Mouse (Mus musculus) embryonic facial prominence, embryonic 12.5 days (tissue): Measurements from ENCODE around the gene Gnmt. TPM values are rescaled to one million over a fixed set of nuclear protein-coding genes. Genes with fewer than 3 reads are reported as not detected.
"Not testable (repeated sequence)": the region's sequence is repeated elsewhere in the genome, so short reads cannot be mapped to it uniquely, and the experiment has no call there.

Source experiments
- ATAC-seq: fragments of 200-750 bp; cut with Nextera tagmentation; 2 replicates; pipeline ENCODE4 v1.8.0; 2017; ENCODE audit not compliant: insufficient number of reproducible peaks, insufficient read depth, low FRiP score, low TSS enrichment
- H3K27ac ChIP-seq: fragments of 300-500 bp; sonication (generic); 2 replicates; pipeline ENCODE4 v1.5.1; 2016; ENCODE audit warnings: mild to moderate bottlenecking
- H3K27me3 ChIP-seq: fragments of 300-500 bp; sonication (generic); 2 replicates; pipeline ENCODE4 v1.6.1; 2016; ENCODE audit warnings: mild to moderate bottlenecking, moderate library complexity
- H3K36me3 ChIP-seq: fragments of 300-500 bp; sonication (generic); 2 replicates; pipeline ENCODE4 v1.6.1; 2016; ENCODE audit warnings: mild to moderate bottlenecking
- H3K4me1 ChIP-seq: fragments of 300-500 bp; sonication (generic); 2 replicates; pipeline ENCODE4 v1.6.1; 2016
- H3K4me2 ChIP-seq: fragments of 300-500 bp; sonication (generic); replicated peaks from 2 replicates; pipeline ENCODE4 v1.6.1; 2016; ENCODE audit warnings: mild to moderate bottlenecking, moderate library complexity
- H3K4me3 ChIP-seq: fragments of 300-500 bp; sonication (generic); 2 replicates; pipeline ENCODE4 v1.5.1; 2016; ENCODE audit warnings: mild to moderate bottlenecking
- H3K9ac ChIP-seq: fragments of 300-500 bp; sonication (generic); 2 replicates; pipeline ENCODE4 v1.6.1; 2016; ENCODE audit warnings: mild to moderate bottlenecking, moderate library complexity
- H3K9me3 ChIP-seq: fragments of 300-500 bp; sonication (generic); 2 replicates; pipeline ENCODE4 v1.6.1; 2016; ENCODE audit warnings: mild to moderate bottlenecking, moderate library complexity
- WGBS: fragments of 180-500 bp; shearing (Covaris S2); methylation state at CpG from one replicate; pipeline ENCODE4 v1.1.7; 2016; 5-methylcytosine and 5-hydroxymethylcytosine counted together
- polyA plus RNA-seq: library from polyadenylated mRNA; unstranded; fragments of >200 nt; fragmentation: Nextera tagmentation; extraction: Ambion mirVana; gene quantifications from 2 replicates; pipeline ENCODE4 v1.2.1, GENCODE M21; 2016

Gnmt gene
- polyA plus RNA-seq, 1 experiment from 2014 or later: 0.69 TPM

- not testable (repeated sequence) for H3K4me2 ChIP-seq, H3K9ac ChIP-seq, H3K9me3 ChIP-seq, H3K27me3 ChIP-seq, ATAC-seq, H3K4me3 ChIP-seq, H3K36me3 ChIP-seq, H3K27ac ChIP-seq, H3K4me1 ChIP-seq
- WGBS: 71% methylated on average over 9 of the region's 9 CpGs
Observed at GRCm38 (mm10) chr17:46764916-46765315, 35.9 kb upstream of the Gnmt start.

- no peaks in the 10 kb centered on the region for H3K36me3 ChIP-seq
- no peak within 1 kb of the TSS for H3K27ac ChIP-seq
- no peak within 1 kb of the TSS for H3K4me2 ChIP-seq
- H3K9me3 ChIP-seq: no peaks in the 10 kb centered on the region
- H3K4me1 ChIP-seq: no peaks in the 10 kb centered on the region
- H3K4me3 ChIP-seq: no peak within 1 kb of the TSS
- no peak for ATAC-seq
- WGBS: 53% methylated on average over 2 of the region's 2 CpGs
- no peak within 1 kb of the TSS for H3K9ac ChIP-seq
- H3K27me3 ChIP-seq: no peaks in the 10 kb centered on the region
Observed at GRCm38 (mm10) chr17:46763544-46763943, 34.6 kb upstream of the Gnmt start, which contains the start of gene Ptcra. Gene Ptcra (minus strand): TSS chr17:46763712.

DNA sequence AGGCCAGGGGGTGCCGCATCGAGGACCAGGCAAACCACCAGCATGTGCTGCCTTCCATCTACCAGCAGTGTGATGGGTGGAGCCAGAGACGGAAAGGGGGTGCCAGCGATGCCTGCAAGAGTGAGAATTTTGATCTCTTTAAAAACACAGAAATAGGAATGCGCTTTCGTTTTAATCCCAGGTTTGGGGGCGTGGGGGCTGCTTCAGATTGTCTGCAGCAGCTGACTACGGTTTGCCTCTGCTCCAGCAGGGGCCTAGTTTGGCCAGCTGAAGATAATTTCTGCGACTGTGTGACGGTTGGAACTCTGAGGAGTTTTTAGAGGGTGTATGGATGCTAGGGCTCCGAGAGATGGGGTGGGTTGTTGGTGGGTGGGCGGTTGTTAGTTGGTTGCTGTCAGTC, 29.8 kb upstream of the Gnmt start:
- H3K27me3 ChIP-seq: no peaks in the 10 kb centered on the region
- 82% methylated on average over 12 of the region's 12 CpGs for WGBS
- H3K4me3 ChIP-seq: no peak overlapping the region
- H3K9ac ChIP-seq: no peak overlapping the region
- H3K4me2 ChIP-seq: no peak overlapping the region
- H3K27ac ChIP-seq: no peak overlapping the region
- no peak for ATAC-seq
- H3K9me3 ChIP-seq: no peaks in the 10 kb centered on the region
- no peaks in the 10 kb centered on the region for H3K36me3 ChIP-seq
- 0 out of 2 replicates have a peak, but pooled peaks cover 9% of the 10 kb centered on the region for H3K4me1 ChIP-seq

DNA sequence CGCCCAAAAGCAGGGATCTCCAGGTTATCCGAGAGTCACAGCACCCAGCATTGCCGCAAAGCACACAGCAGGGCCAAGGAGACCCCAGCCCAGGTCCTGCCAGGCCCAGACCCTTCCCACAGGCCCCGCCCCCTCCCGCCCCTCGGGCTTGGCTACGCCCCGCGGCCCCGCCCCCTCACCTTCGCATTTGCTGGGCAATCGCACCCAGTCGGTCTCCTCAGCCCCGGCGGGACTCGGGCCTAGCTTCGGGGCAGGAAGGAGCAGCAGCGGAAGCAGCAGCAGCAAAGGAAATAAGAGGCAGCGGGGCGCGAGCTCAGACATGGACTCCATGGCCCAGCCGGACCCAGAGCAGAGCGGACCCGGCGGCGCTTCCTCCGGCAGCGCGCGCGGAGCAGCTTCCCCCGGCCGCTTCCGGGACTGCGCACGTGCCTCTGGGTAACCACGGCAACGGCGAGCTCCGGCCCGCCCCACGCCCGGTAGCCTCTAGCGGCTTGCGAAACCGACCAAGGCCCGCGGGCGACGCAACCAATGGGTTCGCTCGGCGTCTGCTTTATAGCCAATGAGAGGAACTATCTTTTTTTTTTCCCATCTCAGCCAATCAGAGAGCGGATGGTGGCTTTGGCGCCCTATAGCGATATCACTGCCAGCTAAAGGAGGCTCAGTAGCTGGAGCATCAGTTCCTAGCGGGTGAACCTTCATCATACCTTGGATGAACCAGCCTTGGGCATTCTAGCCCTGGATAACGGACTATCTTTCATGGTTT, 23.0 kb upstream of the Gnmt start, which contains the start of gene Cnpy3:
Gene Cnpy3 (minus strand): TSS at position 421 of the 763 bp plus-strand sequence.
- Histone ChIP-seq H3K9me3 (no peaks in the 10 kb centered on the region), H3K9ac (peak within 1 kb of the TSS; percentile 67), H3K27ac (peak within 1 kb of the TSS; percentile 91), H3K27me3 (no peaks in the 10 kb centered on the region), H3K36me3 (peaks cover 3% of the 10 kb centered on the region; the same call in 1 of the 2 replicates), H3K4me1 (peaks cover 16% of the 10 kb centered on the region; the same call in 1 of the 2 replicates), H3K4me2 (peak within 1 kb of the TSS; percentile 73), H3K4me3 (peak within 1 kb of the TSS; percentile 72)
- peak; percentile 98 for ATAC-seq
- WGBS: under 1% methylated on average over 57 of the region's 58 CpGs

- no peaks in the 10 kb centered on the region for H3K9me3 ChIP-seq
- H3K4me2 ChIP-seq: peak overlapping the region; percentile 73
- peak overlapping the region; percentile 91 for H3K27ac ChIP-seq
- H3K36me3 ChIP-seq: peaks cover 9% of the 10 kb centered on the region; the same call in 1 of the 2 replicates
- 23% methylated on average over 16 of the region's 16 CpGs for WGBS
- H3K4me1 ChIP-seq: peaks cover 9% of the 10 kb centered on the region; the same call in 1 of the 2 replicates
- ATAC-seq: no peak; the same call in 1 of the 2 replicates
- H3K4me3 ChIP-seq: peak overlapping the region; percentile 72
- H3K9ac ChIP-seq: peak overlapping the region; percentile 67
- no peaks in the 10 kb centered on the region for H3K27me3 ChIP-seq
Observed at GRCm38 (mm10) chr17:46751056-46751793, 22.3 kb upstream of the Gnmt start.

DNA sequence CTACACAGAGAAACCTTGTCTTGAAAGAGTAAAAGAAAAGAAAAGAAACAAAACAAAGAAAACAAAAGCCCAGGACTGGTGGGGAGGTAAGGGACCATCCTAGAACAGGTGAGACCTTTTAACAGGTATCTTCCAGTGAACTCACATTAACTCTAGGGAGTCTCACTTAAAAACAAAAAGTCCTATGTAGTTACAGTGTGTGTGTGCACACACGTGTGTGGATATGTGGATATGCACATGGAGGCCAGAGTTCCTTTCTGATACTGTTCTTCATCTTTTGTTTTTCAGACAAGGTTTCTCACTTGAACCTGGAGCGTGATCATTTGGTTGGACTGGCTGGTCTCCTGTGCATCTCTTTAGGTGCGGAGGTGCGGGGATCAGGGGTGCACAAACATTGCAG, 21.6 kb upstream of the Gnmt start:
- no peak overlapping the region for H3K4me3 ChIP-seq
- 93% methylated on average over 4 of the region's 4 CpGs for WGBS

GRCm38 (mm10) chr17:46749282-46749681, 20.3 kb upstream of the Gnmt start:
- Histone ChIP-seq H3K4me1 (peaks cover 8% of the 10 kb centered on the region; the same call in 1 of the 2 replicates), H3K4me3 (no peak overlapping the region), H3K4me2 (no peak overlapping the region), H3K36me3 (peaks cover 21% of the 10 kb centered on the region), H3K9me3 (no peaks in the 10 kb centered on the region), H3K27ac (no peak overlapping the region), H3K9ac (no peak overlapping the region), H3K27me3 (no peaks in the 10 kb centered on the region)
- 89% methylated on average over 5 of the region's 5 CpGs for WGBS
- ATAC-seq: no peak

More for the DNA sequence above, 21.6 kb upstream of the Gnmt start:
- Histone ChIP-seq H3K27ac (no peak overlapping the region), H3K4me2 (peak overlapping the region; percentile 73), H3K9ac (peak overlapping the region; percentile 67; the same call in 1 of the 2 replicates), H3K9me3 (no peaks in the 10 kb centered on the region), H3K36me3 (peaks cover 15% of the 10 kb centered on the region), H3K27me3 (no peaks in the 10 kb centered on the region), H3K4me1 (peaks cover 8% of the 10 kb centered on the region; the same call in 1 of the 2 replicates)
- no peak for ATAC-seq

- Histone ChIP-seq H3K27ac (no peak overlapping the region), H3K4me2 (no peak overlapping the region), H3K4me1 (peaks cover 8% of the 10 kb centered on the region; the same call in 1 of the 2 replicates), H3K9ac (no peak overlapping the region), H3K27me3 (no peaks in the 10 kb centered on the region), H3K4me3 (no peak overlapping the region), H3K36me3 (peaks cover 36% of the 10 kb centered on the region), H3K9me3 (no peaks in the 10 kb centered on the region)
- 92% methylated on average over 2 of the region's 2 CpGs for WGBS
- ATAC-seq: no peak
Observed at GRCm38 (mm10) chr17:46747806-46748205, 18.8 kb upstream of the Gnmt start.

- Histone ChIP-seq H3K27me3 (no peaks in the 10 kb centered on the region), H3K4me1 (peaks cover 8% of the 10 kb centered on the region; the same call in 1 of the 2 replicates), H3K4me3 (no peak overlapping the region), H3K36me3 (peaks cover 40% of the 10 kb centered on the region), H3K9me3 (no peaks in the 10 kb centered on the region), H3K4me2 (no peak overlapping the region), H3K27ac (no peak overlapping the region), H3K9ac (no peak overlapping the region)
- WGBS: 80% methylated on average over 8 of the region's 8 CpGs
- no peak for ATAC-seq
Observed at GRCm38 (mm10) chr17:46747234-46747633, 18.3 kb upstream of the Gnmt start.

- H3K4me3 ChIP-seq: no peak overlapping the region
- H3K27me3 ChIP-seq: no peaks in the 10 kb centered on the region
- ATAC-seq: no peak
- no peak overlapping the region for H3K9ac ChIP-seq
- 75% methylated on average over 2 of the region's 2 CpGs for WGBS
- no peak overlapping the region for H3K4me2 ChIP-seq
- H3K9me3 ChIP-seq: no peaks in the 10 kb centered on the region
- H3K27ac ChIP-seq: no peak overlapping the region
- H3K4me1 ChIP-seq: peaks cover 1% of the 10 kb centered on the region; the same call in 1 of the 2 replicates
- peaks cover 40% of the 10 kb centered on the region for H3K36me3 ChIP-seq
Observed at GRCm38 (mm10) chr17:46745506-46745905, 16.5 kb upstream of the Gnmt start.

- WGBS: 90% methylated on average over 9 of the region's 9 CpGs
- no peaks in the 10 kb centered on the region for H3K4me1 ChIP-seq
- ATAC-seq: no peak
- H3K9ac ChIP-seq: no peak overlapping the region
- H3K27ac ChIP-seq: no peak overlapping the region
- H3K9me3 ChIP-seq: no peaks in the 10 kb centered on the region
- H3K27me3 ChIP-seq: no peaks in the 10 kb centered on the region
- peaks cover 40% of the 10 kb centered on the region for H3K36me3 ChIP-seq
- no peak overlapping the region for H3K4me2 ChIP-seq
- H3K4me3 ChIP-seq: no peak overlapping the region
Observed at GRCm38 (mm10) chr17:46742986-46743385, 14.0 kb upstream of the Gnmt start.
